Comparison of ENCODE assay signal across 13 mouse cellular contexts in the genomic region with DNA sequence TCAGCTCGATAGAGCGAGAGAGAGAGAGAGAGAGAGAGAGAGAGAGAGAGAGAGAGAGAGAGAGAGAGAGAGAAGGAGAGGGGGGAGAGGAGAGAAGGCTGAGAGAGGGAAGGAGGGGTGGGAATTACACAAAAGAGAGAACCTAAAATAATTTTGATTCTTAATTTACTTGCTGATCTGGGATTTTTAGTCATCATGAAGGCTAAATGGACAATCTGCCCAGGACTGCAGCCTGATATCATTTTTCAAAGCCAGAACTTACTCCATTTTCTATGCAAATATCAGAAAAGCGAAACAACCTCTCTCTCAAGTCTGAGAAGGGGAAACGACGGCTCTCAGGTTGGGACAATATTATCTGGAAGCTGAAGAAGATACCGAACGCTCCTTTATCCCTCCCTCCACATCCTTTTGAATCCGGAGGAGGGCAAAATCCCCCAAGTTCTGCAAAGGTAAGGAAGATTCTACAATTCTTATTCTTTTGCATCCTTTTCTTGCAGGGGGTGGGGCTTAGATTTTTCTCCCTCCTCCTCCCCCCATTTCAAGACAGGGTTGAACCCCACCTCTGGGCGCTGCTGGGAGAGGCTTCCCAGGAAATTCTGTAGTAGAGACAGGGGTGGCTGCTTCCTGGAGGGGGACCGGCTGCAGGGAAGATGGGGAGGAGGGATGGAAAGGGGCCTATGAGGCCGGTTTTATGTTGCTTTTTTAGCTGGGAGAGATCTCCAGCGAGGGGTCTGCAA. TPM values are rescaled to one million over a fixed set of nuclear protein-coding genes. Genes with fewer than 3 reads are reported as not detected.
DNase-seq lines count a peak whose midpoint lies in the region; ATAC-seq and TF ChIP-seq lines count a peak whose summit lies in the region.
"Had no signal": no experiment of that assay in that cellular context is flagged by ENCODE, and none has a peak within 500 bp of the region (broad histone marks: within the 10 kb centered on the region; RNA-seq: fewer than 3 reads in every experiment).

No protein-coding gene starts in this region.

- 10% methylated on average over 12 of the region's 12 CpGs for WGBS in lung, embryonic 14.5 days
- WGBS in hindbrain, embryonic 13.5 days, result 4% methylated on average over 12 of the region's 12 CpGs
- 6% methylated on average over 12 of the region's 12 CpGs for WGBS in stomach, embryonic 14.5 days

- 0 out of 2 replicates have a peak, but pooled peaks cover 4% of the 10 kb centered on the region for H3K4me1 ChIP-seq in lung, embryonic 14.5 days (ENCODE audit: insufficient read depth)
- no peaks in the 10 kb centered on the region for H3K4me1 ChIP-seq in hindbrain, embryonic 13.5 days (replicated peaks)
- H3K4me1 ChIP-seq in stomach, embryonic 14.5 days (ENCODE audit: control insufficient read depth, insufficient read depth, low read length), result peaks cover 4% of the 10 kb centered on the region; the same call in 1 of the 2 replicates

- no peak for TF ChIP-seq CTCF in lung, embryonic 14.5 days (IDR thresholded peaks at IDR 0.05; ENCODE audit: low read depth)

- H3K4me2 ChIP-seq in lung, embryonic 14.5 days, result peak overlapping the region; percentile 61; the same call in 1 of the 2 replicates
- peak overlapping the region; percentile 15; the same call in 1 of the 2 replicates for H3K4me2 ChIP-seq in hindbrain, embryonic 13.5 days
- peak overlapping the region; percentile 52 for H3K4me2 ChIP-seq in stomach, embryonic 14.5 days (replicated peaks; ENCODE audit: low read depth, low read length)

- no peak for DNase-seq in lung, embryonic 14.5 days
- no peak for DNase-seq in lung, postnatal 10 days
- peak; percentile 68 for DNase-seq in kidney, postnatal 10 days
- no peak for DNase-seq in retina, embryonic 14.5 days (ENCODE audit: low spot score)
- DNase-seq in left cerebral cortex, adult 18-20 months (ENCODE audit: low spot score in 2 of 2), result no peak
- DNase-seq: cerebellum, postnatal 14 days; spleen, adult 18-20 months had no signal

- no peak for ATAC-seq in lung, embryonic 14.5 days (ENCODE audit: insufficient read depth)
- ATAC-seq in hindbrain, embryonic 13.5 days (ENCODE audit: low FRiP score), result no peak
- no peak for ATAC-seq in stomach, embryonic 14.5 days (ENCODE audit: insufficient number of reproducible peaks, insufficient read depth, low FRiP score, low read depth)
- ATAC-seq in megakaryocyte progenitor cell, adult 5-6 weeks (replicated peaks; ENCODE audit: poor library complexity), result no peak
- ATAC-seq: inflammation-experienced regulatory T-cells, adult 6 months had no signal

- peak overlapping the region; percentile 23 for H3K4me3 ChIP-seq in lung, embryonic 14.5 days (ENCODE audit: low read depth, low read length)
- peak overlapping the region; percentile 57 for H3K4me3 ChIP-seq in hindbrain, embryonic 13.5 days
- H3K4me3 ChIP-seq in stomach, embryonic 14.5 days (ENCODE audit: low read depth, low read length), result peak overlapping the region; percentile 38
- H3K4me3 ChIP-seq: megakaryocyte, embryonic 14.5 days had no signal

- no peak overlapping the region for H3K27ac ChIP-seq in lung, embryonic 14.5 days (ENCODE audit: low read depth)
- peak overlapping the region; percentile 100 for H3K27ac ChIP-seq in hindbrain, embryonic 13.5 days
- H3K27ac ChIP-seq in stomach, embryonic 14.5 days (ENCODE audit: low read length), result peak overlapping the region; percentile 73; the same call in 1 of the 2 replicates

- peaks cover 94% of the 10 kb centered on the region for H3K27me3 ChIP-seq in lung, embryonic 14.5 days (ENCODE audit: insufficient read depth, low read length)
- peaks cover 96% of the 10 kb centered on the region for H3K27me3 ChIP-seq in hindbrain, embryonic 13.5 days
- peaks cover 41% of the 10 kb centered on the region; the same call in 1 of the 2 replicates for H3K27me3 ChIP-seq in stomach, embryonic 14.5 days (ENCODE audit: control insufficient read depth, insufficient read depth, low read length)

- no peaks in the 10 kb centered on the region for H3K36me3 ChIP-seq in lung, embryonic 14.5 days (ENCODE audit: insufficient read depth)
- H3K36me3 ChIP-seq in hindbrain, embryonic 13.5 days, result no peaks in the 10 kb centered on the region
- H3K36me3 ChIP-seq in stomach, embryonic 14.5 days (ENCODE audit: control insufficient read depth, insufficient read depth, low read length), result no peaks in the 10 kb centered on the region

- H3K9ac ChIP-seq in lung, embryonic 14.5 days, result no peak overlapping the region
- H3K9ac ChIP-seq in hindbrain, embryonic 13.5 days, result peak overlapping the region; percentile 99
- peak overlapping the region; percentile 37 for H3K9ac ChIP-seq in stomach, embryonic 14.5 days (replicated peaks; ENCODE audit: low read depth, low read length)

- H3K9me3 ChIP-seq in lung, embryonic 14.5 days (ENCODE audit: low read depth, low read length), result no peaks in the 10 kb centered on the region
- H3K9me3 ChIP-seq in hindbrain, embryonic 13.5 days, result no peaks in the 10 kb centered on the region
- H3K9me3 ChIP-seq in stomach, embryonic 14.5 days (ENCODE audit: control insufficient read depth, low read depth, low read length), result no peaks in the 10 kb centered on the region
- H3K9me3 ChIP-seq: megakaryocyte, embryonic 14.5 days had no signal

RNA-seq across cellular contexts. Expression of a gene that starts 0.5 kb away (rescaled TPM):
- 19.7 and 24.4 TPM in 2 replicates for polyA plus RNA-seq in lung, embryonic 14.5 days (2014; fragmentation: Nextera tagmentation; extraction: Ambion mirVana)
- polyA plus RNA-seq in hindbrain, embryonic 13.5 days (2015; fragmentation: Nextera tagmentation; extraction: Ambion mirVana), result 81.9 and 132 TPM in 2 replicates
- polyA plus RNA-seq in stomach, embryonic 14.5 days (2014; fragmentation: Nextera tagmentation; extraction: Ambion mirVana), result 12.4 TPM in 2 replicates
- total RNA-seq in megakaryocyte progenitor cell, adult 5-6 weeks (2015), result not detected in 2 replicates
- total RNA-seq in megakaryocyte progenitor cell, adult 5-6 weeks (2017), result 0.30 TPM in 1 of 2 replicates, not detected in the other
- not detected for total RNA-seq in left cerebral cortex, adult 18-20 months (2021)
- total RNA-seq: left cerebral cortex, postnatal 25 days had no signal
- polyA plus RNA-seq: inflammation-experienced regulatory T-cells, adult 6 months had no signal

RNA-seq across cellular contexts. Expression of a gene that starts 6.3 kb away (rescaled TPM):
- polyA plus RNA-seq in lung, embryonic 14.5 days (2014; fragmentation: Nextera tagmentation; extraction: Ambion mirVana), result 2.1 and 3.5 TPM in 2 replicates
- 21.5 and 33.2 TPM in 2 replicates for polyA plus RNA-seq in hindbrain, embryonic 13.5 days (2015; fragmentation: Nextera tagmentation; extraction: Ambion mirVana)
- 8.4 and 14.0 TPM in 2 replicates for polyA plus RNA-seq in stomach, embryonic 14.5 days (2014; fragmentation: Nextera tagmentation; extraction: Ambion mirVana)
- not detected in 2 replicates for total RNA-seq in megakaryocyte progenitor cell, adult 5-6 weeks (2015)
- total RNA-seq in megakaryocyte progenitor cell, adult 5-6 weeks (2017), result not detected in 2 replicates
- not detected for total RNA-seq in left cerebral cortex, adult 18-20 months (2021)
- total RNA-seq: left cerebral cortex, postnatal 25 days had no signal
- polyA plus RNA-seq: inflammation-experienced regulatory T-cells, adult 6 months had no signal

RNA-seq across cellular contexts. Expression of a gene that starts 10.4 kb away (rescaled TPM):
- polyA plus RNA-seq in lung, embryonic 14.5 days (2014; fragmentation: Nextera tagmentation; extraction: Ambion mirVana), result 65.9 and 76.1 TPM in 2 replicates
- polyA plus RNA-seq in hindbrain, embryonic 13.5 days (2015; fragmentation: Nextera tagmentation; extraction: Ambion mirVana), result 196 and 216 TPM in 2 replicates
- 21.2 and 23.3 TPM in 2 replicates for polyA plus RNA-seq in stomach, embryonic 14.5 days (2014; fragmentation: Nextera tagmentation; extraction: Ambion mirVana)
- total RNA-seq in megakaryocyte progenitor cell, adult 5-6 weeks (2015), result 0.07 and 0.44 TPM in 2 replicates
- total RNA-seq in megakaryocyte progenitor cell, adult 5-6 weeks (2017), result 0.14 TPM in 1 of 2 replicates, not detected in the other
- total RNA-seq in left cerebral cortex, adult 18-20 months (2021), result not detected
- total RNA-seq: left cerebral cortex, postnatal 25 days had no signal
- polyA plus RNA-seq: inflammation-experienced regulatory T-cells, adult 6 months had no signal

RNA-seq across cellular contexts. Expression of a gene that starts 11.0 kb away (rescaled TPM):
- polyA plus RNA-seq in lung, embryonic 14.5 days (2014; fragmentation: Nextera tagmentation; extraction: Ambion mirVana), result 0.99 and 1.4 TPM in 2 replicates
- polyA plus RNA-seq in hindbrain, embryonic 13.5 days (2015; fragmentation: Nextera tagmentation; extraction: Ambion mirVana), result 19.2 and 27.2 TPM in 2 replicates
- 2.3 and 2.7 TPM in 2 replicates for polyA plus RNA-seq in stomach, embryonic 14.5 days (2014; fragmentation: Nextera tagmentation; extraction: Ambion mirVana)
- total RNA-seq in megakaryocyte progenitor cell, adult 5-6 weeks (2015), result not detected in 2 replicates
- total RNA-seq in megakaryocyte progenitor cell, adult 5-6 weeks (2017), result not detected in 2 replicates
- total RNA-seq in left cerebral cortex, adult 18-20 months (2021), result not detected
- total RNA-seq: left cerebral cortex, postnatal 25 days had no signal
- polyA plus RNA-seq: inflammation-experienced regulatory T-cells, adult 6 months had no signal

RNA-seq across cellular contexts. Expression of a gene that starts 21.5 kb away (rescaled TPM):
- polyA plus RNA-seq in lung, embryonic 14.5 days (2014; fragmentation: Nextera tagmentation; extraction: Ambion mirVana), result 0.08 and 0.22 TPM in 2 replicates
- 4.8 and 7.2 TPM in 2 replicates for polyA plus RNA-seq in hindbrain, embryonic 13.5 days (2015; fragmentation: Nextera tagmentation; extraction: Ambion mirVana)
- 0.25 TPM in 2 replicates for polyA plus RNA-seq in stomach, embryonic 14.5 days (2014; fragmentation: Nextera tagmentation; extraction: Ambion mirVana)
- total RNA-seq in megakaryocyte progenitor cell, adult 5-6 weeks (2015), result not detected in 2 replicates
- total RNA-seq in megakaryocyte progenitor cell, adult 5-6 weeks (2017), result not detected in 2 replicates
- total RNA-seq in left cerebral cortex, adult 18-20 months (2021), result not detected
- total RNA-seq: left cerebral cortex, postnatal 25 days had no signal
- polyA plus RNA-seq: inflammation-experienced regulatory T-cells, adult 6 months had no signal
